Mouse (Mus musculus) heart, embryonic 13.5 days (tissue): ENCODE data around the gene Arl3. TPM values are rescaled to one million over a fixed set of nuclear protein-coding genes. Genes with fewer than 3 reads are reported as not detected.

Experiments used
- ATAC-seq: fragments of 200-750 bp; cut with Nextera tagmentation; 2 replicates; pipeline ENCODE4 v1.8.0; 2017; ENCODE audit warnings: moderate TSS enrichment; ENCODE audit not compliant: insufficient number of reproducible peaks, low FRiP score, low TSS enrichment; ENCODE audit errors: extremely low read depth
- H3K27ac ChIP-seq: fragments of 300-500 bp; sonication (generic); replicated peaks from 2 replicates; pipeline ENCODE4 v1.5.1; 2015; ENCODE audit warnings: moderate library complexity, mild to moderate bottlenecking, inconsistent platforms
- H3K27me3 ChIP-seq: fragments of 300-500 bp; sonication (generic); replicated peaks from 2 replicates; pipeline ENCODE4 v1.6.1; 2015; ENCODE audit warnings: mild to moderate bottlenecking, inconsistent platforms
- H3K36me3 ChIP-seq: fragments of 300-500 bp; sonication (generic); 2 replicates; pipeline ENCODE4 v1.6.1; 2015; ENCODE audit warnings: mild to moderate bottlenecking, inconsistent platforms
- H3K4me1 ChIP-seq: fragments of 300-500 bp; sonication (generic); 2 replicates; pipeline ENCODE4 v1.6.1; 2015; ENCODE audit warnings: inconsistent platforms
- H3K4me2 ChIP-seq: fragments of 300-500 bp; sonication (generic); 2 replicates; pipeline ENCODE4 v1.6.1; 2015; ENCODE audit warnings: inconsistent platforms, mild to moderate bottlenecking, moderate library complexity
- H3K4me3 ChIP-seq: fragments of 300-500 bp; sonication (generic); 2 replicates; pipeline ENCODE4 v1.5.1; 2015; ENCODE audit warnings: moderate library complexity, mild to moderate bottlenecking, inconsistent platforms
- H3K9ac ChIP-seq: fragments of 300-500 bp; sonication (generic); 2 replicates; pipeline ENCODE4 v1.6.1; 2015; ENCODE audit warnings: inconsistent platforms, mild to moderate bottlenecking, moderate library complexity
- H3K9me3 ChIP-seq: fragments of 300-500 bp; sonication (generic); 2 replicates; pipeline ENCODE4 v1.6.1; 2016; ENCODE audit warnings: inconsistent platforms
- WGBS: fragments of 180-500 bp; shearing (Covaris S2); methylation state at CpG from one replicate; pipeline ENCODE4 v1.1.7; 2015; ENCODE audit warnings: mixed read lengths; 5-methylcytosine and 5-hydroxymethylcytosine counted together
- polyA plus RNA-seq: library from polyadenylated mRNA; unstranded; fragments of >200 nt; fragmentation: Nextera tagmentation; extraction: Ambion mirVana; gene quantifications from 2 replicates; pipeline ENCODE4 v1.2.1, GENCODE M21; 2015

Gene Arl3
- polyA plus RNA-seq, result 82.1 and 97.1 TPM in 2 replicates

DNA sequence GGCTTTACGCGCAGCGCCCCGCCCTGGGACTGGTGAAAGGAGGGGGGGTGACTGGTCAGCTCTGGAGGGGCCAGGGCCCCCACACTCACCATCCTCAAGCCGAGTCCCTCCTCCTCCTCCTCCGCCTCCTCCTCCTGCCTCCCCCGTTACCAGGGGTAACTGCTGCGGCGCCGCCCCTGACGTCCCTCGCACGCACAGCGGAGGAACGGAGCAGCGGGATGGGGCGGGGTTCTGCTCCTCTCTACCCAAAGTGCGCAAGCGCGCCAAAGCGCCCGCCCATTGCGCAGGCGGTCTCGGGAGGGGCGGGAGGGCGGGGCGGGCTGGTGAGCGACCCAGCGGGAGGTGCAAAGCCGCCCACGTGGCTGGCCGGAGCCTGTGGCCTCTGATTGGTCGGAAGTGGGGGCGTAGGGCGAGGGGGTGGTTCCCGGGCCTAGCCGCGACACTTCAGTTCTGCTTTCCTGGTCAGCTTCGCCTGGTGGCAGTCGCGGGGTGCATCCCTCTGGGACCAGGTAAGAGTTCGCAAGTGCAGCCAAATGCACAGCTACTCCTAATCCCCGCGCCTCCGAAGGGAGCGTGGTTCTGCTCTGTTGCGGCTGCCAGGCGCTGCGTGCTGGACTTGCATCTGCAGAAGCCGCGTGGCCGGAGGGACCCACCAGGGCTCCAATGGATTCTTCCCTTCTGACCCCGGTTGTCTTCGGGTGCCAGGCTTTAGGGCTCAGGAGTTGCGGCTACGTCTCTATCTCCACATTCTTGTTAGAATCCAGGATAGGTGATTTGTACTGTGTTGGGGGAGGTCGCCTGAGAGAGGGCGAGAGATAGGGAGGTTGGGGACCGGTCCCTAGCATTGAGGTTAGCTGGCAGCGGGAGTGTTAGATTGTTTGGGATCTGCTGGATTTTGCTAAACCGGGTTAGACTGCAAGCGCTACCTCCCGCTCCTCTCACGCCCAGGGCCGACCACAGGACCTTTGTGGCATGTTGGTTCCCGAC lies at the start of gene Arl3, which contains the start of gene Sfxn2:
TSS of gene Arl3 (minus strand) at position 248 of the 987 bp plus-strand sequence.
TSS of gene Sfxn2 (plus strand) at position 415 of the 987 bp plus-strand sequence.
- no peaks in the 10 kb centered on the region for H3K9me3 ChIP-seq
- peaks cover 28% of the 10 kb centered on the region for H3K4me1 ChIP-seq
- H3K27me3 ChIP-seq, result no peaks in the 10 kb centered on the region
- H3K36me3 ChIP-seq, result no peaks in the 10 kb centered on the region
- under 1% methylated on average over 67 of the region's 67 CpGs for WGBS
- peak; percentile 97 for ATAC-seq
- peak within 1 kb of the TSS; percentile 88 for H3K9ac ChIP-seq
- H3K27ac ChIP-seq, result peak within 1 kb of the TSS; percentile 85
- H3K4me2 ChIP-seq, result peak within 1 kb of the TSS; percentile 93
- H3K4me3 ChIP-seq, result peak within 1 kb of the TSS; percentile 90

DNA sequence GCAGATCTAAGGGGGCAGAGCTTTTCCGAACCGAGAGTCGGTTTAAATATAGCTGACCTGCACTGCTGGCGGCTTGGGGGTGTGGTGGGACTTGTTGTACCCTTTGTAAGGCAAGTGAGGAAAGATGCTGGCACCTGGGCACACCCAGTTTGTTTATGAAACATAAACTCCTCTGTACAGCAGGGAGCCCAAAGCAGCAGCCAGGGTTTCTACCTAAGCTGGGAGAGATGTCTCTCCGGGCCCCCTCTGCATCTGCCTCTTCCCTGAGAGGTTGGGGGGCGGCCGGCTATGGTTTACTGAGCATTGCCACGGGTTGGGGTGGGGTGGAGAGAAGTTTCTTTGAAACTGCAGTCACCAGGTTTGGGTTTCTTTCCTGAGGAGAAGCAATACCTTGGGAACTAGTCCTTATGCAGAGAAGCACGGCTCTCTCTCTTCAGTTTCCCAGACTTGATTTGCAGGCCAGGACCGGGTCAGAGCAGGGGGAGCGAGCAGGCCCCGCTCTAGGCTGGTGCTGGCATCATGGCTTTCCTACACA lies 49.7 kb upstream of the Arl3 start:
- no peaks in the 10 kb centered on the region for H3K27me3 ChIP-seq
- peak overlapping the region; percentile 90 for H3K9ac ChIP-seq
- WGBS, result 17% methylated on average over 12 of the region's 12 CpGs
- peak overlapping the region; percentile 63 for H3K4me3 ChIP-seq
- H3K4me1 ChIP-seq, result peaks cover 91% of the 10 kb centered on the region
- H3K36me3 ChIP-seq, result peaks cover 22% of the 10 kb centered on the region
- peak overlapping the region; percentile 89 for H3K4me2 ChIP-seq
- no peak for ATAC-seq
- no peaks in the 10 kb centered on the region for H3K9me3 ChIP-seq
- peak overlapping the region; percentile 98 for H3K27ac ChIP-seq

DNA sequence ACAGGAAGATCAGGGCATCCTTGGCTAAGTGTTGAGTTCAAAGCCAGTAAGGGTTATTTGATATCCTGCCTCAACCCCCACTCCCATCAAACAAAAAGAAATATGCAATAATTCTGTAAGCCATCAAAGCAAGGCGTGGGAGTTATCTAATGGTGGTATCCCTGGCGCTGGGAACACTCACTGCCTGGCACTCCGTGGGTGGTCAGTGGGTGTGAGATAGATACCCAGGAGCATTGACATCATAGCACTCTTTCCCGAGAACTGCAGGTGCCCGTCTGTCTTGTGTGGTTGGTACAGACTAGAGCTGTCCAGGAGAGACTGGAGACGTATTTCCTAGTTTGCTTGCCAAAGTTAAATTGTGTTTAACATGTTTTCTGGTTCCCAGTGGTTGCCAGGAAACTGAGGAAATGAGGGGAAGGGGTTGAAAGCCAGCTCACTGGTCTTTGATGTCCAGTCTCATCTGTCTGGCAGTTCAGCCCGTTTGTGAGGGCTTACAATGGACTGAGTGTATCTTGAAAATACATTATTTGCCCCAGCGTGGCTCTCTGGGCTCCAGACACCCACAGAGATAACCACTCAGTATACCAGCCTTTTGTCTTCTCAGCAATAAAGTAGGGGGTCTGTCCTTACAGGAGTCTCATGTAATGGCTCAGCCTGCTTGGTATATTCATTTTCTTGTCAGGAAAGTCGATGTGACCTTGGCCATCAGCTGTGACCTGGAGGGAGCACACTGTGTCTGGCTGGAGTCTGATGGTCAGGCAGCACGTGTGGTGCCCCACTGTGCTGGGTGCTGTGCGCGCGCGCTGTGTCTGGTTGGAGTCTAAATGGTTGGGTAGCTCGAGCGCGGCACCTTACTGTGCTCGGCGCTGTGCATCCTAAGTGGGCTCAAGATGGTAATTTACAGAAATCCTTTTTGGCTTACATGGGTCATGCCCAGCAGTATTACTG lies 48.5 kb upstream of the Arl3 start:
- Histone ChIP-seq H3K9ac (peak overlapping the region; percentile 90; the same call in 1 of the 2 replicates), H3K4me1 (peaks cover 95% of the 10 kb centered on the region), H3K27me3 (no peaks in the 10 kb centered on the region), H3K9me3 (no peaks in the 10 kb centered on the region), H3K27ac (peak overlapping the region; percentile 98), H3K4me3 (no peak overlapping the region), H3K36me3 (peaks cover 16% of the 10 kb centered on the region), H3K4me2 (no peak overlapping the region)
- WGBS, result 69% methylated on average over 19 of the region's 19 CpGs
- no peak for ATAC-seq

DNA sequence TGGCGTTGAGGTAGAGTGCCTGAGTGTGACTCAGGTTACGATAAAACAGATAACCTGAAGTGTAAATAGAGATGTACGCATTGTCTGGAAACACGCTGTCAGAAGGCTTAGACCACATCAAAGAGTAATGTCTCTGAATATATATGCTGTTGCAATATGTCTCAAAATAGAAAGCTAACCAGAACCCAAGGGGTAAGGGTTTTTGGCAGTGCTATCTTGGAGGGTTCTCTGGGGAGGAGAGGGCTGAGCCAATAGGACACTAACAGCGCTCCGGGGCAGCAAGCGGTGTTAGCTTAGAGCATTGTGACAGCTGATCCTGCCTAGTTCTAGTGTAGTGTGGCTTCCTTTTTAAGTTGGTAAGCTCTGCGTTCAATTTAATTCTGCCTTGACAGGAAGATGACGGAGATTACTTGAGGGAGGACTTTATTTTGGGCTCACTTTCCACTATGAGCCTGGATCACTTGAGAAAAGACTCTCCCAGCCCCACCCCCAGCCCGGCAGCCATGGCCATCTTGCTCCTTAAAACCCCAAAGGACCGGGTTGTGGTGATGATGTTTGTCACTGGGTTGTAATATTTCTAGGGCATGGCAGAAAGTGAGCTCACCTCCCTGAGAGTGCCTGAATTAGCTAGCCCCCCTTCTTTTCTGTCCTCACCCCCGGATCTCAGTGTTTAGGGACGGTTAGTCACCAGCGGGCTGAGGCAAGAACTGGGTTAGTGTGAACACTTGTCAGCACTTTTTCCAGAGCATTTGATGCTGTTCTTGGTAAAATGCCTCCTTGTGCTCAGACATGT lies 47.2 kb upstream of the Arl3 start:
- Histone ChIP-seq H3K4me1 (peaks cover 98% of the 10 kb centered on the region), H3K4me2 (peak overlapping the region; percentile 42), H3K4me3 (no peak overlapping the region), H3K27ac (peak overlapping the region; percentile 98), H3K9me3 (no peaks in the 10 kb centered on the region), H3K27me3 (no peaks in the 10 kb centered on the region), H3K9ac (peak overlapping the region; percentile 37), H3K36me3 (peaks cover 6% of the 10 kb centered on the region)
- ATAC-seq, result no peak
- WGBS, result 41% methylated on average over 14 of the region's 14 CpGs

DNA sequence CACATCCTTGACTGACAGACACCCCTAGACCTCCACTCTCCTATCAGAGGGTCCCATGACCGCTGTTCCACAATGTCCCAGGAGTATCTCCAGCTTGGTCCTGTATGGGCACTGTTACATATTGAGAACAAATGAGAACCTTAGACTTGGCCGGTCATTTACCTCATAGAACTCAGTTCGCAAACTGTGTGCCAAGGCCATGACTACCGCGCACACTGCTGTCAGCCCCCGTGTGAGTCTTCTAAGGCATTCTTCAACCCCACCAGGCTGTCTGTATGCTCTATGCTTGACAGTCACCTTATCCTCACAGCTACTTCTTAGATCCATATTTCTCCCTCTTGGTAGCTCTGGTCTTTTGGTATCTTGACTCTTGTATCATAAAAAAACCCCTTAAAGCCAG lies 46.5 kb upstream of the Arl3 start:
- Histone ChIP-seq H3K4me3 (no peak overlapping the region), H3K4me1 (peaks cover 98% of the 10 kb centered on the region), H3K36me3 (peaks cover 4% of the 10 kb centered on the region; the same call in 1 of the 2 replicates), H3K9me3 (no peaks in the 10 kb centered on the region), H3K9ac (peak overlapping the region; percentile 59), H3K27ac (peak overlapping the region; percentile 98), H3K4me2 (peak overlapping the region; percentile 48; the same call in 1 of the 2 replicates), H3K27me3 (no peaks in the 10 kb centered on the region)
- no peak for ATAC-seq
- WGBS, result 85% methylated on average over 6 of the region's 6 CpGs

DNA sequence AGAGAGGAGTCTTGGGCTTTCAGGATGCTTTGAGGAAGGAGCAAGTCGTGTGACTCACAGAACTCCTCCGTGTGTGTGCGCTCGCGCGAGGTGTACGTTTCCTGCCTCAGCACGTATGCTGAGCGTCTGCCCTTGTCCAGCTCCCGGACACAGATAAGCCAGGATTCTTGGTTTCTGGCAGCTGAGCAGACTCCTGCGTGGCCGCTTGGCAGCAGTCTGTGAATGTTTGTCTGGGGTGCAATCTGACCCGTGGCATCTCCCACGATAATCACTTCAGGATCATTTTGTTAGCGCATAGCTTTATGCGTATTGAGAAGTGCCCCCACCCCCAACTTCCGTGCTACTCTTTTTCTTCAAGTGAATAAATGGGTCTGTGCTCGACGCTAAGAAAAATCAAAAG lies 46.0 kb upstream of the Arl3 start:
- Histone ChIP-seq H3K4me2 (peak overlapping the region; percentile 48), H3K9ac (peak overlapping the region; percentile 59), H3K27me3 (no peaks in the 10 kb centered on the region), H3K27ac (peak overlapping the region; percentile 98), H3K4me3 (no peak overlapping the region), H3K9me3 (no peaks in the 10 kb centered on the region), H3K36me3 (peaks cover 9% of the 10 kb centered on the region), H3K4me1 (peaks cover 94% of the 10 kb centered on the region)
- no peak for ATAC-seq
- 29% methylated on average over 19 of the region's 19 CpGs for WGBS

DNA sequence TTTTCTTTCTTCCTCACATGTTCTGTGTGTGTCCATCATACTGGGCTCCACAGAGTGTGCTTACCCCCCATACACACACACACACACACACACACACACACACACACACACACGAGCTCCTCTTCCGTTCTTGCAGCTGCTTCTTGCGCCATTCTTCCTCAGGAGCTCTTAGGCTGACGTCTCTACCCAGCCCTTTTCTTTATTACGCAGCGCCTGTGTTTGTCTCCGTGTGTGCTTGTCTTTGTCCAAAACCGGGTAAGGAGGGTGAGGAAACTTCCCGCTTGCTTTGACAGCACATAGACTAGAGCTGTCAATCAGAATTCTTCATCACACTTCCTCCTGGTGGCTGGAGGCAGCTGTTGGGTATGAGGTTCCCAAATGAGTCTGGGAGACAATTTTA lies 45.3 kb upstream of the Arl3 start:
- Histone ChIP-seq H3K4me3 (no peak overlapping the region), H3K9ac (no peak overlapping the region), H3K27ac (peak overlapping the region; percentile 98), H3K9me3 (no peaks in the 10 kb centered on the region), H3K4me2 (no peak overlapping the region), H3K36me3 (peaks cover 16% of the 10 kb centered on the region), H3K4me1 (peaks cover 89% of the 10 kb centered on the region), H3K27me3 (no peaks in the 10 kb centered on the region)
- no peak for ATAC-seq
- WGBS, result 66% methylated on average over 9 of the region's 9 CpGs

DNA sequence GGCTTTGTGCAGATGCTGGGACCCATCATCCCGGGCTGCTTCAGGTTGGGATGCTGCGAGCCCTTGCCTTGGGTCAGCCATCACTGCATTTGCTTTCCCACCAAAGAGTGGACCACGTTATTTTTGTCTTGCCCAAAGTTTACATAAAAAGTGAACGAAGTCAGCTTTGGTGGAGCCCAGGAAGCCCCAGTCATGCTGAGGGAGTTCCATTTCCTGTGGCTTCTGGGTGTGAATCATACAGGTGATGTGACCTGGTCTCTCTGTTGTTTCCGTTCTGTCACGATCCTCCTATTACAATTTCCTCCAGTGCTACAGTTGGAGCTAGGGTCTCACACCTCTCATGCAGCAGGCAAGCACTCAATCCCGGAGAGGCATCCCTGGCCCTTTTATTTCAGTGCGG lies 44.4 kb upstream of the Arl3 start:
- H3K4me3 ChIP-seq, result no peak overlapping the region
- H3K27ac ChIP-seq, result peak overlapping the region; percentile 98; the same call in 1 of the 2 replicates
- no peak overlapping the region for H3K4me2 ChIP-seq
- H3K36me3 ChIP-seq, result peaks cover 22% of the 10 kb centered on the region
- no peak for ATAC-seq
- no peaks in the 10 kb centered on the region for H3K27me3 ChIP-seq
- peaks cover 91% of the 10 kb centered on the region for H3K4me1 ChIP-seq
- no peaks in the 10 kb centered on the region for H3K9me3 ChIP-seq
- H3K9ac ChIP-seq, result 0 out of 2 replicates have a peak overlapping the region, but pooled peaks have one; percentile 6
- WGBS, result 66% methylated on average over 8 of the region's 8 CpGs

DNA sequence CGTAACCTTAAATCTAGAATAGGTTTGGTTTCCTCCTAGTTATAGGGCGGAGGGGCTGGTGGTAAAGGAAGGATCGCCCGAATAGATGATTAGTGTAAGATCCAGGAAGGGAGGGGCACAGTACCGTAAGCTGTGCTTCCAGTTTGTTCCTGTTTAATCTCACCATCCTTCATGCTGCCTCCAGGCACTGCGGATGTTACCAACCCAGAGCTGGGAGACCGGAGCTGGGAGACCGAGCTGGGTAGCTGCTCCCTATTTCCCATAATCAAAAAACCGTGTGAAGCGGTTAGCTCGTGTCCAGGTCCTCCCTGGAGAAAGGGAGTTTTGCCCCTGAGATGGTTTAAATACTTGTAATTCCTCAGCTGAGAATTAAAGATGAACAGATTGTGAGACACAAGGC lies 43.4 kb upstream of the Arl3 start:
- Histone ChIP-seq H3K9ac (no peak overlapping the region), H3K27ac (no peak overlapping the region), H3K4me3 (no peak overlapping the region), H3K27me3 (no peaks in the 10 kb centered on the region), H3K4me2 (no peak overlapping the region), H3K36me3 (peaks cover 22% of the 10 kb centered on the region), H3K4me1 (peaks cover 81% of the 10 kb centered on the region), H3K9me3 (no peaks in the 10 kb centered on the region)
- ATAC-seq, result no peak
- WGBS, result 63% methylated on average over 11 of the region's 11 CpGs

DNA sequence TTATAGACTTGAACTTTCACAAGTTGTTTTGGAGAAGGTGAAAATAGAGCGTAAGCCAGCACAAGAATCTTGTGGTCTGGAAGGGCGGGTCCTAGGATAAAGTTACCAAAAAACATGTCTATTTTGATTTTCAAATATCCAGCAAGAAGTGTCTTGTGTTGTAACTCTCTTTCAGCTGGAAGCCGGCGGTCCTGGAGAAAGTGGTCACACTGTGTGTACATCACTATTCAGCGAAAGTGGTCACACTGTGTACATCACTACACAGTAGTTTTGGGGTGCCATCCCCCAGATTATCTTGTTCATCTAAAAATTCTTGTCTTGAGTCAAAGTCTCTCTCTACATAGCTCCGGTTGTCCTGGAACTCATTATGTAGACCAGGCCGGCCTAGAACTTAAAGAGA lies 35.2 kb upstream of the Arl3 start:
- Histone ChIP-seq H3K4me3 (no peak overlapping the region), H3K27me3 (no peaks in the 10 kb centered on the region), H3K9ac (no peak overlapping the region), H3K9me3 (no peaks in the 10 kb centered on the region), H3K4me1 (peaks cover 40% of the 10 kb centered on the region), H3K4me2 (no peak overlapping the region), H3K27ac (no peak overlapping the region), H3K36me3 (peaks cover 60% of the 10 kb centered on the region)
- no peak for ATAC-seq
- 97% methylated on average over 7 of the region's 7 CpGs for WGBS
